Mouse (Mus musculus) adrenal gland, adult 8-10 months (tissue): ENCODE measurements at regions not wholly inside any gene's neighbourhood (a gene's known extent, or its start where the extent isn't known, plus 50 kb on each side); places are given as distances from the start of the nearest gene placed in this dataset.

Experiments used
- DNase-seq: peaks from one replicate; pipeline ENCODE4 v3.0.0; 2022

GRCm38 (mm10) chr1:35935099-35935651 is 133.0 kb upstream of the Hs6st1 start:
- no peak for DNase-seq

GRCm38 (mm10) chr1:35936362-35937093 is 131.7 kb upstream of the Hs6st1 start:
- no peak for DNase-seq

GRCm38 (mm10) chr1:35940236-35940635 is 128.0 kb upstream of the Hs6st1 start:
- no peak for DNase-seq

- no peak for DNase-seq
Observed at GRCm38 (mm10) chr1:35941642-35942077, 126.5 kb upstream of the Hs6st1 start.

- DNase-seq = no peak
Observed at GRCm38 (mm10) chr1:35942222-35942621, 126.0 kb upstream of the Hs6st1 start.

- DNase-seq = no peak
Observed at GRCm38 (mm10) chr1:35943800-35944199, 124.4 kb upstream of the Hs6st1 start.

- no peak for DNase-seq
Observed at GRCm38 (mm10) chr1:35944376-35944775, 123.8 kb upstream of the Hs6st1 start.

- DNase-seq = no peak
Observed at GRCm38 (mm10) chr1:35944849-35945248, 123.4 kb upstream of the Hs6st1 start.

GRCm38 (mm10) chr1:35945596-35945995 is 122.6 kb upstream of the Hs6st1 start:
- DNase-seq = no peak

GRCm38 (mm10) chr1:35948104-35948503 is 120.1 kb upstream of the Hs6st1 start:
- DNase-seq = no peak

- DNase-seq = no peak
Observed at GRCm38 (mm10) chr1:35951082-35951481, 117.1 kb upstream of the Hs6st1 start.

GRCm38 (mm10) chr1:35953721-35954120 is 114.5 kb upstream of the Hs6st1 start:
- no peak for DNase-seq

GRCm38 (mm10) chr1:35957425-35958372 is 110.5 kb upstream of the Hs6st1 start:
- no peak for DNase-seq

- no peak for DNase-seq
Observed at GRCm38 (mm10) chr1:35959729-35960128, 108.5 kb upstream of the Hs6st1 start.

GRCm38 (mm10) chr1:35960844-35961243 is 107.4 kb upstream of the Hs6st1 start:
- DNase-seq = no peak

GRCm38 (mm10) chr1:35961923-35962322 is 106.3 kb upstream of the Hs6st1 start:
- DNase-seq = no peak

GRCm38 (mm10) chr1:35968489-35968888 is 99.7 kb upstream of the Hs6st1 start:
- no peak for DNase-seq

GRCm38 (mm10) chr1:35971435-35972189 is 96.6 kb upstream of the Hs6st1 start:
- no peak for DNase-seq

- no peak for DNase-seq
Observed at GRCm38 (mm10) chr1:35972190-35972584, 96.0 kb upstream of the Hs6st1 start.

- peak; percentile 5 for DNase-seq
Observed at GRCm38 (mm10) chr1:35973386-35973785, 94.8 kb upstream of the Hs6st1 start.

- DNase-seq = no peak
Observed at GRCm38 (mm10) chr1:35975611-35976208, 92.5 kb upstream of the Hs6st1 start.

- no peak for DNase-seq
Observed at GRCm38 (mm10) chr1:35976528-35976927, 91.7 kb upstream of the Hs6st1 start.
